Mouse (Mus musculus): ENCODE data around the gene Mettl27. TPM values are rescaled to one million over a fixed set of nuclear protein-coding genes. Genes with fewer than 3 reads are reported as not detected.
A peak's percentile ranks its signal among the peaks of the same experiment; 100 is the strongest.

Gene Mettl27
- polyA plus RNA-seq, 1 experiment from 2014 or later: 9.4 TPM

- Histone ChIP-seq H3K4me1 (replicated peaks; ENCODE audit: control insufficient read depth, insufficient read depth) (no peaks in the 10 kb centered on the region), H3K4me3 (ENCODE audit: low read depth, low read length) (no peak overlapping the region), H3K9ac (ENCODE audit: low read length) (no peak overlapping the region), H3K36me3 (ENCODE audit: control insufficient read depth, insufficient read depth, low read length) (no peaks in the 10 kb centered on the region), H3K27ac (replicated peaks) (peak overlapping the region; percentile 36; the same call in 1 of the 2 replicates), H3K4me2 (replicated peaks; ENCODE audit: low read depth) (no peak overlapping the region), H3K27me3 (ENCODE audit: control insufficient read depth, insufficient read depth, low read length) (no peaks in the 10 kb centered on the region), H3K9me3 (ENCODE audit: control insufficient read depth, low read length) (no peaks in the 10 kb centered on the region)
- TF ChIP-seq EP300 (optimal IDR thresholded peaks at IDR 0.05): no peak
- TF ChIP-seq CTCF (IDR thresholded peaks at IDR 0.05; ENCODE audit: low read depth): no peak
- ATAC-seq (ENCODE audit: low FRiP score, low TSS enrichment) (peak; percentile 20; the same call in 1 of the 2 replicates), DNase-seq (ENCODE audit: low spot score) (no peak)
- 62% methylated on average over 8 of the region's 8 CpGs for WGBS
Observed at GRCm38 (mm10) chr5:134891552-134891951, 40.6 kb upstream of the Mettl27 start.

- no peaks in the 10 kb centered on the region for H3K27me3 ChIP-seq (ENCODE audit: control insufficient read depth, insufficient read depth, low read length)
- H3K4me2 ChIP-seq (replicated peaks; ENCODE audit: low read depth): no peak overlapping the region
- H3K4me1 ChIP-seq (replicated peaks; ENCODE audit: control insufficient read depth, insufficient read depth): peaks cover 2% of the 10 kb centered on the region; the same call in 1 of the 2 replicates
- TF ChIP-seq EP300 (optimal IDR thresholded peaks at IDR 0.05) (no peak), CTCF (IDR thresholded peaks at IDR 0.05; ENCODE audit: low read depth) (peak; percentile 32)
- H3K27ac ChIP-seq (replicated peaks): no peak overlapping the region
- no peak overlapping the region for H3K9ac ChIP-seq (ENCODE audit: low read length)
- H3K36me3 ChIP-seq (ENCODE audit: control insufficient read depth, insufficient read depth, low read length): no peaks in the 10 kb centered on the region
- no peak overlapping the region for H3K4me3 ChIP-seq (ENCODE audit: low read depth, low read length)
- no peaks in the 10 kb centered on the region for H3K9me3 ChIP-seq (ENCODE audit: control insufficient read depth, low read length)
- DNase-seq (ENCODE audit: low spot score): no peak
- no peak for ATAC-seq (ENCODE audit: low FRiP score, low TSS enrichment)
- 76% methylated on average over 5 of the region's 5 CpGs for WGBS
Observed at GRCm38 (mm10) chr5:134892717-134893116, 39.5 kb upstream of the Mettl27 start.

GRCm38 (mm10) chr5:134895291-134895690, 36.9 kb upstream of the Mettl27 start:
- Histone ChIP-seq H3K4me1 (replicated peaks; ENCODE audit: control insufficient read depth, insufficient read depth) (peaks cover 5% of the 10 kb centered on the region), H3K4me3 (ENCODE audit: low read depth, low read length) (no peak overlapping the region), H3K27me3 (ENCODE audit: control insufficient read depth, insufficient read depth, low read length) (no peaks in the 10 kb centered on the region), H3K4me2 (replicated peaks; ENCODE audit: low read depth) (no peak overlapping the region), H3K9ac (ENCODE audit: low read length) (no peak overlapping the region), H3K9me3 (ENCODE audit: control insufficient read depth, low read length) (no peaks in the 10 kb centered on the region), H3K36me3 (ENCODE audit: control insufficient read depth, insufficient read depth, low read length) (no peaks in the 10 kb centered on the region), H3K27ac (replicated peaks) (no peak overlapping the region)
- DNase-seq (ENCODE audit: low spot score) (no peak), ATAC-seq (ENCODE audit: low FRiP score, low TSS enrichment) (peak; percentile 46; the same call in 1 of the 2 replicates)
- TF ChIP-seq EP300 (optimal IDR thresholded peaks at IDR 0.05) (no peak), CTCF (IDR thresholded peaks at IDR 0.05; ENCODE audit: low read depth) (no peak)
- WGBS: 43% methylated on average over 8 of the region's 8 CpGs

GRCm38 (mm10) chr5:134896965-134897364, 35.2 kb upstream of the Mettl27 start:
- ATAC-seq (ENCODE audit: low FRiP score, low TSS enrichment): no peak
- DNase-seq (ENCODE audit: low spot score): no peak
- WGBS: 69% methylated on average over 8 of the region's 8 CpGs
- Histone ChIP-seq H3K36me3 (ENCODE audit: control insufficient read depth, insufficient read depth, low read length) (no peaks in the 10 kb centered on the region), H3K9me3 (ENCODE audit: control insufficient read depth, low read length) (no peaks in the 10 kb centered on the region), H3K4me1 (replicated peaks; ENCODE audit: control insufficient read depth, insufficient read depth) (peaks cover 5% of the 10 kb centered on the region), H3K27me3 (ENCODE audit: control insufficient read depth, insufficient read depth, low read length) (no peaks in the 10 kb centered on the region), H3K27ac (replicated peaks) (peak overlapping the region; percentile 30; the same call in 1 of the 2 replicates), H3K4me2 (replicated peaks; ENCODE audit: low read depth) (no peak overlapping the region), H3K4me3 (ENCODE audit: low read depth, low read length) (no peak overlapping the region), H3K9ac (ENCODE audit: low read length) (no peak overlapping the region)
- TF ChIP-seq CTCF (IDR thresholded peaks at IDR 0.05; ENCODE audit: low read depth) (no peak), EP300 (optimal IDR thresholded peaks at IDR 0.05) (no peak)

GRCm38 (mm10) chr5:134897596-134897995, 34.6 kb upstream of the Mettl27 start:
- WGBS: 21% methylated on average over 17 of the region's 17 CpGs
- no peaks in the 10 kb centered on the region for H3K9me3 ChIP-seq (ENCODE audit: control insufficient read depth, low read length)
- no peak overlapping the region for H3K4me3 ChIP-seq (ENCODE audit: low read depth, low read length)
- no peak for TF ChIP-seq CTCF (IDR thresholded peaks at IDR 0.05; ENCODE audit: low read depth)
- TF ChIP-seq EP300 (optimal IDR thresholded peaks at IDR 0.05): no peak
- H3K4me1 ChIP-seq (replicated peaks; ENCODE audit: control insufficient read depth, insufficient read depth): peaks cover 5% of the 10 kb centered on the region
- H3K36me3 ChIP-seq (ENCODE audit: control insufficient read depth, insufficient read depth, low read length): no peaks in the 10 kb centered on the region
- H3K27ac ChIP-seq (replicated peaks): peak overlapping the region; percentile 30
- no peak overlapping the region for H3K4me2 ChIP-seq (replicated peaks; ENCODE audit: low read depth)
- DNase-seq (ENCODE audit: low spot score) (no peak), ATAC-seq (ENCODE audit: low FRiP score, low TSS enrichment) (peak; percentile 52; the same call in 1 of the 2 replicates)
- no peaks in the 10 kb centered on the region for H3K27me3 ChIP-seq (ENCODE audit: control insufficient read depth, insufficient read depth, low read length)
- H3K9ac ChIP-seq (ENCODE audit: low read length): peak overlapping the region; percentile 27; the same call in 1 of the 2 replicates

- H3K4me2 ChIP-seq (replicated peaks; ENCODE audit: low read depth): no peak overlapping the region
- peaks cover 5% of the 10 kb centered on the region for H3K4me1 ChIP-seq (replicated peaks; ENCODE audit: control insufficient read depth, insufficient read depth)
- H3K27ac ChIP-seq (replicated peaks): no peak overlapping the region
- DNase-seq (ENCODE audit: low spot score) (peak; percentile 40), ATAC-seq (ENCODE audit: low FRiP score, low TSS enrichment) (peak; percentile 54; the same call in 1 of the 2 replicates)
- no peak overlapping the region for H3K4me3 ChIP-seq (ENCODE audit: low read depth, low read length)
- peak; percentile 83 for TF ChIP-seq CTCF (IDR thresholded peaks at IDR 0.05; ENCODE audit: low read depth)
- no peak for TF ChIP-seq EP300 (optimal IDR thresholded peaks at IDR 0.05)
- no peaks in the 10 kb centered on the region for H3K27me3 ChIP-seq (ENCODE audit: control insufficient read depth, insufficient read depth, low read length)
- H3K9me3 ChIP-seq (ENCODE audit: control insufficient read depth, low read length): no peaks in the 10 kb centered on the region
- no peaks in the 10 kb centered on the region for H3K36me3 ChIP-seq (ENCODE audit: control insufficient read depth, insufficient read depth, low read length)
- H3K9ac ChIP-seq (ENCODE audit: low read length): no peak overlapping the region
- WGBS: 27% methylated on average over 12 of the region's 12 CpGs
Observed at GRCm38 (mm10) chr5:134901012-134901643, 31.0 kb upstream of the Mettl27 start.

Data from stomach, postnatal 0 days (tissue).